Mouse (Mus musculus): ENCODE measurements around the gene Sel1l2. TPM values are rescaled to one million over a fixed set of nuclear protein-coding genes. Genes with fewer than 3 reads are reported as not detected.

Gene Sel1l2
- polyA plus RNA-seq, 1 experiment: not detected

GRCm38 (mm10) chr2:140255595-140256141 is 133.8 kb downstream of the Sel1l2 start:
- no peak overlapping the region for H3K4me3 ChIP-seq (ENCODE audit: low read depth, low read length)
- TF ChIP-seq CTCF (IDR thresholded peaks at IDR 0.05; ENCODE audit: extremely low read depth, insufficient read length, insufficient replicate concordance, low read depth, low read length) (no peak), POLR2A (IDR thresholded peaks at IDR 0.05; ENCODE audit: low read depth, low read length) (no peak)
- H3K4me1 ChIP-seq (ENCODE audit: control insufficient read depth, insufficient read depth, insufficient read length, low read length): no peaks in the 10 kb centered on the region
- H3K27me3 ChIP-seq (ENCODE audit: control insufficient read depth, insufficient read depth, low read length): no peaks in the 10 kb centered on the region
- H3K27ac ChIP-seq (ENCODE audit: insufficient read depth, low read depth, low read length): no peak overlapping the region
- no peaks in the 10 kb centered on the region for H3K36me3 ChIP-seq (ENCODE audit: control insufficient read depth, insufficient read depth, low read length)
- WGBS: 75% methylated on average over 2 of the region's 2 CpGs

DNA sequence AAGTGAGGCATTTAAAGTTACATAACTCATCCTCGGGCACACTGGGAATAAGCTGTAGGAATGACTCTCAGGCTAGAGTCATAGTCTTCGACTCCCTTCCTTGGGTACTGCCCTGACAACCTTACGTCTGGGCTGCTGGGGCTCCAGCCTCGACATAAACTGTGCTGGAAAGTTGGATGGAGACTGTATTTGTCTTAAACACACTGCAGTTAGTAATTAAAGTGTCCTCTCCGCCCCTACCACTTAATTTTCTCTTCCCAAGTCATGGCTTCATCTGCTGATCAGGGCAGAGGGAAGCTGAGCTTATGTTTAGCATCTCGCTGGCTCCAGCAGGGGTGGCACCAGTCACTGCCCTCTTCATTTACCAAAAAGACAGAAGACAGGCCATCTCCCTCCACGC is 135.2 kb downstream of the Sel1l2 start:
- TF ChIP-seq POLR2A (IDR thresholded peaks at IDR 0.05; ENCODE audit: low read depth, low read length) (no peak), CTCF (IDR thresholded peaks at IDR 0.05; ENCODE audit: extremely low read depth, insufficient read length, insufficient replicate concordance, low read depth, low read length) (no peak)
- Histone ChIP-seq H3K27me3 (ENCODE audit: control insufficient read depth, insufficient read depth, low read length) (no peaks in the 10 kb centered on the region), H3K36me3 (ENCODE audit: control insufficient read depth, insufficient read depth, low read length) (no peaks in the 10 kb centered on the region), H3K4me1 (ENCODE audit: control insufficient read depth, insufficient read depth, insufficient read length, low read length) (no peaks in the 10 kb centered on the region), H3K4me3 (ENCODE audit: low read depth, low read length) (no peak overlapping the region), H3K27ac (ENCODE audit: insufficient read depth, low read depth, low read length) (no peak overlapping the region)
- WGBS: 69% methylated on average over 7 of the region's 7 CpGs

DNA sequence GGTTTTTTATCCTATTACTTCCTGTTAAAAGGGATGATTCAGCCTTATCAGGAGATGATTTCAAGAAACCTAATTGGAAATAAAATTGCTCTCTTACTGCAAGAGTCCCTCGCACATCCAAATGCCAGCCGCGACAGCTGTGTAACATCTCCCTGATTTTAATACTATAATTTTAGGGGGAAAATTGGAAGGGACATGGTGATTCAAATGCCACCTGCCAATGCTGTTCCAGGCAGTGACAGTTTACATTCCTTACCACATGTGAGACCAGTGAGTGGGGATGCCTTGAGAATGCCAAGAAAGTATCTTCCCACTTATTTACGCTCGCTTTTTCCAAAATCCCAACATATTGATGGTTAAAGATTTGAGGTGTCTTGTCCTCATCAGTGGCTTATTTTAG is 146.4 kb downstream of the Sel1l2 start:
- Histone ChIP-seq H3K27ac (ENCODE audit: insufficient read depth, low read depth, low read length) (no peak overlapping the region), H3K36me3 (ENCODE audit: control insufficient read depth, insufficient read depth, low read length) (no peaks in the 10 kb centered on the region), H3K4me1 (ENCODE audit: control insufficient read depth, insufficient read depth, insufficient read length, low read length) (no peaks in the 10 kb centered on the region), H3K4me3 (ENCODE audit: low read depth, low read length) (no peak overlapping the region), H3K27me3 (ENCODE audit: control insufficient read depth, insufficient read depth, low read length) (no peaks in the 10 kb centered on the region)
- 89% methylated on average over 5 of the region's 5 CpGs for WGBS
- no peak for TF ChIP-seq POLR2A (IDR thresholded peaks at IDR 0.05; ENCODE audit: low read depth, low read length)
- no peak for TF ChIP-seq CTCF (IDR thresholded peaks at IDR 0.05; ENCODE audit: extremely low read depth, insufficient read length, insufficient replicate concordance, low read depth, low read length)

- Histone ChIP-seq H3K36me3 (ENCODE audit: control insufficient read depth, insufficient read depth, low read length) (no peaks in the 10 kb centered on the region), H3K27ac (ENCODE audit: insufficient read depth, low read depth, low read length) (no peak overlapping the region), H3K4me1 (ENCODE audit: control insufficient read depth, insufficient read depth, insufficient read length, low read length) (no peaks in the 10 kb centered on the region), H3K4me3 (ENCODE audit: low read depth, low read length) (no peak overlapping the region), H3K27me3 (ENCODE audit: control insufficient read depth, insufficient read depth, low read length) (no peaks in the 10 kb centered on the region)
- 80% methylated on average over 5 of the region's 5 CpGs for WGBS
- no peak for TF ChIP-seq POLR2A (IDR thresholded peaks at IDR 0.05; ENCODE audit: low read depth, low read length)
- TF ChIP-seq CTCF (IDR thresholded peaks at IDR 0.05; ENCODE audit: extremely low read depth, insufficient read length, insufficient replicate concordance, low read depth, low read length): no peak
These were observed 147.1 kb downstream of the Sel1l2 start for GRCm38 (mm10) chr2:140242398-140242797.

- no peak for TF ChIP-seq CTCF (IDR thresholded peaks at IDR 0.05; ENCODE audit: extremely low read depth, insufficient read length, insufficient replicate concordance, low read depth, low read length)
- TF ChIP-seq POLR2A (IDR thresholded peaks at IDR 0.05; ENCODE audit: low read depth, low read length): no peak
- H3K27ac ChIP-seq (ENCODE audit: insufficient read depth, low read depth, low read length): no peak overlapping the region
- no peak overlapping the region for H3K4me3 ChIP-seq (ENCODE audit: low read depth, low read length)
- H3K27me3 ChIP-seq (ENCODE audit: control insufficient read depth, insufficient read depth, low read length): no peaks in the 10 kb centered on the region
- WGBS: 60% methylated on average over 6 of the region's 6 CpGs
- H3K36me3 ChIP-seq (ENCODE audit: control insufficient read depth, insufficient read depth, low read length): no peaks in the 10 kb centered on the region
- no peaks in the 10 kb centered on the region for H3K4me1 ChIP-seq (ENCODE audit: control insufficient read depth, insufficient read depth, insufficient read length, low read length)
These were observed 152.3 kb downstream of the Sel1l2 start for GRCm38 (mm10) chr2:140237245-140237644.

- 55% methylated on average over 1 of the region's 1 CpGs for WGBS
- no peak overlapping the region for H3K27ac ChIP-seq (ENCODE audit: insufficient read depth, low read depth, low read length)
- TF ChIP-seq CTCF (IDR thresholded peaks at IDR 0.05; ENCODE audit: extremely low read depth, insufficient read length, insufficient replicate concordance, low read depth, low read length) (no peak), POLR2A (IDR thresholded peaks at IDR 0.05; ENCODE audit: low read depth, low read length) (no peak)
These were observed 159.2 kb downstream of the Sel1l2 start for GRCm38 (mm10) chr2:140230295-140230694.

DNA sequence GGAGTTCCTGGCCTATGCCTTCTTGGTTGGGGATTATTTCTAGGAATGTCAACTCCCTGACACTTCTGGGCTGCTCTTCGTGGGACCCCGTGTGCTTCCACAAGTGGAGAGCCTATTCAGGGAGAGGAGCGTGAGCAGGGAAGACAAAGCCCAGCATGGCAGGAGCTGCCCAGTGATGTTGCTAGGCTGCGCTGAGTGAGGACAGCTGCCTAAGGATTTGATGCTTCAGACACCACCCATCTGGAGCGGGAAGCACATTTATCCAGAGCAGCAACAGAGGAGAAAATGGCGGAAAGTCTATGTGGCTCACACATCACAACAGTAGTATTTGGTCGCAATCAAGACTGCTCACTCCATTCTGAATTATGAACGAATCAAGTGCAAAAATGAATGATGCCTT is 169.2 kb downstream of the Sel1l2 start:
- Histone ChIP-seq H3K27ac (ENCODE audit: insufficient read depth, low read depth, low read length) (no peak overlapping the region), H3K4me3 (ENCODE audit: low read depth, low read length) (no peak overlapping the region), H3K36me3 (ENCODE audit: control insufficient read depth, insufficient read depth, low read length) (no peaks in the 10 kb centered on the region), H3K27me3 (ENCODE audit: control insufficient read depth, insufficient read depth, low read length) (no peaks in the 10 kb centered on the region), H3K4me1 (ENCODE audit: control insufficient read depth, insufficient read depth, insufficient read length, low read length) (no peaks in the 10 kb centered on the region)
- TF ChIP-seq CTCF (IDR thresholded peaks at IDR 0.05; ENCODE audit: extremely low read depth, insufficient read length, insufficient replicate concordance, low read depth, low read length) (no peak), POLR2A (IDR thresholded peaks at IDR 0.05; ENCODE audit: low read depth, low read length) (no peak)
- WGBS: 76% methylated on average over 8 of the region's 8 CpGs

More at GRCm38 (mm10) chr2:140230295-140230694, 159.2 kb downstream of the Sel1l2 start:
- Histone ChIP-seq H3K36me3 (ENCODE audit: control insufficient read depth, insufficient read depth, low read length) (no peaks in the 10 kb centered on the region), H3K27me3 (ENCODE audit: control insufficient read depth, insufficient read depth, low read length) (no peaks in the 10 kb centered on the region), H3K4me1 (ENCODE audit: control insufficient read depth, insufficient read depth, insufficient read length, low read length) (no peaks in the 10 kb centered on the region), H3K4me3 (ENCODE audit: low read depth, low read length) (no peak overlapping the region)
